Mouse (Mus musculus) CD4-positive, CD25-positive, alpha-beta regulatory T cell (primary cell): ENCODE results near the gene Huwe1. TPM values are rescaled to one million over a fixed set of nuclear protein-coding genes. Genes with fewer than 3 reads are reported as not detected.

Source experiments
- polyA plus RNA-seq: library from polyadenylated mRNA; unstranded; fragments of 100-300 nt; shearing (Covaris generic); gene quantifications from one replicate; pipeline ENCODE4 v1.2.1, GENCODE M21; 2017

Gene Huwe1
- 54.0 TPM for polyA plus RNA-seq

GRCm38 (mm10) chrX:151800701-151801511 is at the start of gene Huwe1:
Gene Huwe1 (plus strand): TSS chrX:151800807.

Other genes starting within 250 kb of the Huwe1 start
- gene Hsd17b10, start 201.0 kb downstream of the Huwe1 start, polyA plus RNA-seq: 94.9 TPM
- 1.8 TPM for gene Ribc1, start 215.5 kb downstream of the Huwe1 start, polyA plus RNA-seq
- gene Smc1a, start 215.6 kb downstream of the Huwe1 start, polyA plus RNA-seq: 83.9 TPM